Mouse (Mus musculus): ENCODE measurements at regions not wholly inside any gene's neighbourhood (a gene's known extent, or its start where the extent isn't known, plus 50 kb on each side); places are given as distances from the start of the nearest gene placed in this dataset.
"Not testable (repeated sequence)": the region's sequence is repeated elsewhere in the genome, so short reads cannot be mapped to it uniquely, and the experiment has no call there.

GRCm38 (mm10) chr6:67954570-67954969, 419.0 kb upstream of the Tacstd2 start:
- not testable (repeated sequence) for DNase-seq (ENCODE audit: low read depth, low spot score)

GRCm38 (mm10) chr6:67931499-67931898, 395.9 kb upstream of the Tacstd2 start:
- peak; percentile 69 for DNase-seq (ENCODE audit: low read depth, low spot score)

- no peak for DNase-seq (ENCODE audit: low read depth, low spot score)
Observed at GRCm38 (mm10) chr6:67922537-67922936, 386.9 kb upstream of the Tacstd2 start.

- DNase-seq (ENCODE audit: low read depth, low spot score), result no peak
Observed at GRCm38 (mm10) chr6:67913903-67914302, 378.3 kb upstream of the Tacstd2 start.

GRCm38 (mm10) chr6:67913309-67913708, 377.7 kb upstream of the Tacstd2 start:
- no peak for DNase-seq (ENCODE audit: low read depth, low spot score)

GRCm38 (mm10) chr6:67896495-67896894, 360.9 kb upstream of the Tacstd2 start:
- no peak for DNase-seq (ENCODE audit: low read depth, low spot score)

GRCm38 (mm10) chr6:67895858-67896257, 360.3 kb upstream of the Tacstd2 start:
- DNase-seq (ENCODE audit: low read depth, low spot score), result no peak

- peak; percentile 61 for DNase-seq (ENCODE audit: low read depth, low spot score)
Observed at GRCm38 (mm10) chr6:67887586-67887985, 352.0 kb upstream of the Tacstd2 start.

- peak; percentile 30 for DNase-seq (ENCODE audit: low read depth, low spot score)
Observed at GRCm38 (mm10) chr6:67884893-67885292, 349.3 kb upstream of the Tacstd2 start.

GRCm38 (mm10) chr6:67881476-67881875, 345.9 kb upstream of the Tacstd2 start:
- peak; percentile 29 for DNase-seq (ENCODE audit: low read depth, low spot score)

GRCm38 (mm10) chr6:67857945-67858344, 322.3 kb upstream of the Tacstd2 start:
- DNase-seq (ENCODE audit: low read depth, low spot score), result not testable (repeated sequence)

GRCm38 (mm10) chr6:67839486-67839885, 303.9 kb upstream of the Tacstd2 start:
- not testable (repeated sequence) for DNase-seq (ENCODE audit: low read depth, low spot score)

GRCm38 (mm10) chr6:67812478-67812877, 276.9 kb upstream of the Tacstd2 start:
- peak; percentile 64 for DNase-seq (ENCODE audit: low read depth, low spot score)

GRCm38 (mm10) chr6:67791393-67791792, 255.8 kb upstream of the Tacstd2 start:
- no peak for DNase-seq (ENCODE audit: low read depth, low spot score)

- DNase-seq (ENCODE audit: low read depth, low spot score), result no peak
Observed at GRCm38 (mm10) chr6:67790742-67791141, 255.1 kb upstream of the Tacstd2 start.

- DNase-seq (ENCODE audit: low read depth, low spot score), result peak; percentile 81
Observed at GRCm38 (mm10) chr6:67787091-67787765, 251.6 kb upstream of the Tacstd2 start.

- DNase-seq (ENCODE audit: low read depth, low spot score), result no peak
Observed at GRCm38 (mm10) chr6:67778883-67779282, 243.3 kb upstream of the Tacstd2 start.

GRCm38 (mm10) chr6:67754102-67754501, 218.5 kb upstream of the Tacstd2 start:
- not testable (repeated sequence) for DNase-seq (ENCODE audit: low read depth, low spot score)

GRCm38 (mm10) chr6:67725611-67726010, 190.0 kb upstream of the Tacstd2 start:
- DNase-seq (ENCODE audit: low read depth, low spot score), result no peak

- peak; percentile 19 for DNase-seq (ENCODE audit: low read depth, low spot score)
Observed at GRCm38 (mm10) chr6:67698952-67699351, 163.4 kb upstream of the Tacstd2 start.

- DNase-seq (ENCODE audit: low read depth, low spot score), result not testable (repeated sequence)
Observed at GRCm38 (mm10) chr6:67690997-67691396, 155.4 kb upstream of the Tacstd2 start.

GRCm38 (mm10) chr6:67683105-67683504, 147.5 kb upstream of the Tacstd2 start:
- not testable (repeated sequence) for DNase-seq (ENCODE audit: low read depth, low spot score)

- DNase-seq (ENCODE audit: low read depth, low spot score), result peak; percentile 51
Observed at GRCm38 (mm10) chr6:67681641-67682040, 146.0 kb upstream of the Tacstd2 start.

GRCm38 (mm10) chr6:67679106-67679505, 143.5 kb upstream of the Tacstd2 start:
- DNase-seq (ENCODE audit: low read depth, low spot score), result not testable (repeated sequence)

All from ZHBTc4 (cell line).